Mouse (Mus musculus): ENCODE measurements around the gene Tns2. TPM values are rescaled to one million over a fixed set of nuclear protein-coding genes. Genes with fewer than 3 reads are reported as not detected.
A peak's percentile ranks its signal among the peaks of the same experiment; 100 is the strongest.
"Not testable (repeated sequence)": the region's sequence is repeated elsewhere in the genome, so short reads cannot be mapped to it uniquely, and the experiment has no call there.

Tns2 gene
- polyA plus RNA-seq, 1 experiment from 2014 or later: 10.4 TPM

DNA sequence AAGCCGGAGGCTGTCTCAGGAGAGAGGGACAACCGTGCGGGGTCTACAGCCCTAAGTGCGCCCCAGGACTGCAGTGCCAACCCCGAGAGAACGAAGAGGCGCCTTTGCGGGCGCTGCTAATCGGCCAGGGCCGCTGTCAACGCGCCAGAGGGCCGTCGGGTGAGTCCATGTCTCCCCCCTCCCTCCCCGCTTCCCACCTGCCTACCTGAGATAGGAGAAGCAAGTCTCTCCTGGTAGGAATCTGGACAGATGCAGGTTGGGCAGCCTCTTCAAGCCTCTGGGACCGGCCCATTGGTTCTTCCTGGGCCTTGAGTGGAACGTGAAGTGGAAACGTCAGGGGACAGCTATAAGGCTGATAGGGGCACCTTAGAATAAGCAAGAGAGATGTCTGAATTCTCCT is 44.5 kb downstream of the Tns2 start:
- peak overlapping the region; percentile 31 for H3K4me2 ChIP-seq (replicated peaks)
- peaks cover 32% of the 10 kb centered on the region for H3K27me3 ChIP-seq (ENCODE audit: control insufficient read depth, insufficient read depth, low read length)
- H3K9me3 ChIP-seq (ENCODE audit: control insufficient read depth, low read length): no peaks in the 10 kb centered on the region
- H3K9ac ChIP-seq: peak overlapping the region; percentile 34
- no peaks in the 10 kb centered on the region for H3K36me3 ChIP-seq (replicated peaks; ENCODE audit: control insufficient read depth, insufficient read depth)
- ATAC-seq (ENCODE audit: low FRiP score) (no peak), DNase-seq (ENCODE audit: low spot score) (no peak)
- WGBS: 15% methylated on average over 19 of the region's 19 CpGs
- H3K4me3 ChIP-seq (replicated peaks; ENCODE audit: low read length): no peak overlapping the region
- no peaks in the 10 kb centered on the region for H3K4me1 ChIP-seq (replicated peaks; ENCODE audit: control insufficient read depth, insufficient read depth, low read length)
- H3K27ac ChIP-seq: no peak overlapping the region

- no peak for DNase-seq (ENCODE audit: low spot score)
- Histone ChIP-seq H3K36me3 (replicated peaks; ENCODE audit: control insufficient read depth, insufficient read depth) (no peaks in the 10 kb centered on the region), H3K4me3 (replicated peaks; ENCODE audit: low read length) (no peak overlapping the region), H3K27ac (no peak overlapping the region), H3K4me1 (replicated peaks; ENCODE audit: control insufficient read depth, insufficient read depth, low read length) (no peaks in the 10 kb centered on the region), H3K9ac (no peak overlapping the region), H3K4me2 (replicated peaks) (no peak overlapping the region), H3K27me3 (ENCODE audit: control insufficient read depth, insufficient read depth, low read length) (peaks cover 32% of the 10 kb centered on the region), H3K9me3 (ENCODE audit: control insufficient read depth, low read length) (no peaks in the 10 kb centered on the region)
- WGBS: 89% methylated on average over 10 of the region's 10 CpGs
- ATAC-seq (ENCODE audit: low FRiP score): no peak
Observed at GRCm38 (mm10) chr15:102145330-102145729, 45.1 kb downstream of the Tns2 start.

DNA sequence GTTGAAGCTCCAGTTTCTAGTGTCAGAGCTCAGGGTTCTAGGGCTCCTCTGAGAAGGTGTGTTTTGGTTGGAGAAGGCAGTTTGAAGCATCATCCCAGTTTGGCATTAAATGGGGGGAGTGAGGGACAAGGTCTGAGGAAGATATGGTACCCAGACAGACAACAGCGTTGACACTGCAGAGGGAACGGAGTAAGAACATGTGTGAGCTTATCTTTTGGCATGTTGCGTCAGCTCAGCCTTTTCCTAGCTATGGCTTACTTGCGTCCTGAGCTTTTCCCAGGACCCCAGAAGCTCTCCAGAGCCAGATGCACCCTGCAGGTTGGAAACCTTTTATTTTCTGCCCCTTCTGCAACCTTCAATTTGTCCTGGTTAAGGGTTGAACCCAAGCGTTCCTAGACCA is 45.9 kb downstream of the Tns2 start:
- no peak for ATAC-seq (ENCODE audit: low FRiP score)

DNA sequence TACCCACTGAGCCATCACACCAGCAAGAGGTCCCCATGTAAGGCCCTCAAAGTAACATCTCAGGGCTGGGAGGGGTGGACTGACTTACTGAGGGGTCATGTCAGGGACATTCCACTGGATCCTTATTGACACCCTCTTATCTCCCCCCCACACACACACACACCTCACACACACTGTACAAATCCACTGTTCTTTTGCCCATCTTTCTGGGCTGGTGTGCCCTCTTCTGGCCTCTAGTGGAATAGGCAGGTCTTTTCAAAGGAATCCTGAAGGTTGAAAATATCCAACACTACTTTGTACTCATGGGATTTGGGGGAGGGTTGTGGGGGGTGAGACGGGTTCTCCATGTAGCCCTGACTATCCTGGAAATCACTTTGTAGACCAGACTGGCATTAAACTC is 46.7 kb downstream of the Tns2 start:
- no peak overlapping the region for H3K27ac ChIP-seq
- no peak overlapping the region for H3K9ac ChIP-seq
- ATAC-seq (ENCODE audit: low FRiP score) (0 out of 2 replicates have a peak, but pooled peaks have one; percentile 31), DNase-seq (ENCODE audit: low spot score) (peak; percentile 60)
- H3K4me3 ChIP-seq (replicated peaks; ENCODE audit: low read length): no peak overlapping the region
- no peaks in the 10 kb centered on the region for H3K4me1 ChIP-seq (replicated peaks; ENCODE audit: control insufficient read depth, insufficient read depth, low read length)
- H3K27me3 ChIP-seq (ENCODE audit: control insufficient read depth, insufficient read depth, low read length): peaks cover 32% of the 10 kb centered on the region
- H3K9me3 ChIP-seq (ENCODE audit: control insufficient read depth, low read length): no peaks in the 10 kb centered on the region
- 3% methylated on average over 1 of the region's 1 CpGs for WGBS
- H3K36me3 ChIP-seq (replicated peaks; ENCODE audit: control insufficient read depth, insufficient read depth): no peaks in the 10 kb centered on the region
- H3K4me2 ChIP-seq (replicated peaks): no peak overlapping the region

More for the DNA sequence above, 45.9 kb downstream of the Tns2 start:
- Histone ChIP-seq H3K36me3 (replicated peaks; ENCODE audit: control insufficient read depth, insufficient read depth) (no peaks in the 10 kb centered on the region), H3K27ac (no peak overlapping the region), H3K9me3 (ENCODE audit: control insufficient read depth, low read length) (no peaks in the 10 kb centered on the region), H3K9ac (no peak overlapping the region), H3K27me3 (ENCODE audit: control insufficient read depth, insufficient read depth, low read length) (peaks cover 32% of the 10 kb centered on the region), H3K4me2 (replicated peaks) (no peak overlapping the region), H3K4me1 (replicated peaks; ENCODE audit: control insufficient read depth, insufficient read depth, low read length) (no peaks in the 10 kb centered on the region), H3K4me3 (replicated peaks; ENCODE audit: low read length) (no peak overlapping the region)
- WGBS: 89% methylated on average over 5 of the region's 5 CpGs
- no peak for DNase-seq (ENCODE audit: low spot score)

- Histone ChIP-seq H3K4me3 (replicated peaks; ENCODE audit: low read length) (no peak overlapping the region), H3K9ac (no peak overlapping the region), H3K36me3 (replicated peaks; ENCODE audit: control insufficient read depth, insufficient read depth) (no peaks in the 10 kb centered on the region), H3K27ac (no peak overlapping the region), H3K27me3 (ENCODE audit: control insufficient read depth, insufficient read depth, low read length) (peaks cover 32% of the 10 kb centered on the region), H3K4me1 (replicated peaks; ENCODE audit: control insufficient read depth, insufficient read depth, low read length) (no peaks in the 10 kb centered on the region), H3K9me3 (ENCODE audit: control insufficient read depth, low read length) (no peaks in the 10 kb centered on the region), H3K4me2 (replicated peaks) (no peak overlapping the region)
- DNase-seq (ENCODE audit: low spot score): no peak
- no peak for ATAC-seq (ENCODE audit: low FRiP score)
- 76% methylated on average over 16 of the region's 16 CpGs for WGBS
Observed at GRCm38 (mm10) chr15:102147674-102148402, 47.6 kb downstream of the Tns2 start.

DNA sequence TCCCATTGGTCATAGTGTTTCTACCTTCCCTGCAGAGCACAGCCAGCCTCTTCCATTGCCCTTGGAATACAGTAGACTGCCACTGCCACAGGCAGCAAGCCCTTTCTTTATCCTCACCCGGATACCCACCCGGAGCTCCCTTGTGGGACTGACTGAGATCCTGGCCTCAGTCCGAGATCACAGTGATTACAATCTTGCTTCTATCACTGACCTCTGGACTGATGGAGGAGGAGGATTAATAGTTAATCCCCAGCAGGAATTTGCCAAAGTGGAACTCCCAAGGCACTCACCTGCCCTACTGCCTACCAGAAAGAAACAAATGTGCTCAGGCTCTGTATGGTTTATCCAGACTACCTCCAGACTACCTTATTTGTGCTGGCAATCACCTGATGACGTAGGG is 49.3 kb downstream of the Tns2 start:
- Histone ChIP-seq H3K27me3 (ENCODE audit: control insufficient read depth, insufficient read depth, low read length) (peaks cover 17% of the 10 kb centered on the region), H3K4me3 (replicated peaks; ENCODE audit: low read length) (no peak overlapping the region), H3K9me3 (ENCODE audit: control insufficient read depth, low read length) (no peaks in the 10 kb centered on the region), H3K9ac (no peak overlapping the region), H3K36me3 (replicated peaks; ENCODE audit: control insufficient read depth, insufficient read depth) (no peaks in the 10 kb centered on the region), H3K4me2 (replicated peaks) (no peak overlapping the region), H3K27ac (no peak overlapping the region), H3K4me1 (replicated peaks; ENCODE audit: control insufficient read depth, insufficient read depth, low read length) (no peaks in the 10 kb centered on the region)
- WGBS: 77% methylated on average over 4 of the region's 4 CpGs
- DNase-seq (ENCODE audit: low spot score) (no peak), ATAC-seq (ENCODE audit: low FRiP score) (no peak)

GRCm38 (mm10) chr15:102150301-102151135 is 50.3 kb downstream of the Tns2 start, which contains the start of gene Soat2:
Gene Soat2, plus strand, starts transcription at chr15:102150526.
- Histone ChIP-seq H3K4me2 (replicated peaks) (no peak within 1 kb of the TSS), H3K27ac (no peak within 1 kb of the TSS), H3K4me3 (replicated peaks; ENCODE audit: low read length) (no peak within 1 kb of the TSS), H3K27me3 (ENCODE audit: control insufficient read depth, insufficient read depth, low read length) (peaks cover 7% of the 10 kb centered on the region), H3K4me1 (replicated peaks; ENCODE audit: control insufficient read depth, insufficient read depth, low read length) (no peaks in the 10 kb centered on the region), H3K9ac (no peak within 1 kb of the TSS), H3K9me3 (ENCODE audit: control insufficient read depth, low read length) (no peaks in the 10 kb centered on the region), H3K36me3 (replicated peaks; ENCODE audit: control insufficient read depth, insufficient read depth) (no peaks in the 10 kb centered on the region)
- WGBS: 54% methylated on average over 20 of the region's 20 CpGs
- DNase-seq (ENCODE audit: low spot score) (no peak), ATAC-seq (ENCODE audit: low FRiP score) (no peak)

- H3K9me3 ChIP-seq (ENCODE audit: control insufficient read depth, low read length): no peaks in the 10 kb centered on the region
- no peak overlapping the region for H3K4me2 ChIP-seq (replicated peaks)
- H3K9ac ChIP-seq: no peak overlapping the region
- 12% methylated on average over 4 of the region's 4 CpGs for WGBS
- H3K4me1 ChIP-seq (replicated peaks; ENCODE audit: control insufficient read depth, insufficient read depth, low read length): no peaks in the 10 kb centered on the region; the same call in 1 of the 2 replicates
- H3K27me3 ChIP-seq (ENCODE audit: control insufficient read depth, insufficient read depth, low read length): no peaks in the 10 kb centered on the region
- ATAC-seq (ENCODE audit: low FRiP score) (no peak), DNase-seq (ENCODE audit: low spot score) (no peak)
- H3K27ac ChIP-seq: no peak overlapping the region
- no peaks in the 10 kb centered on the region for H3K36me3 ChIP-seq (replicated peaks; ENCODE audit: control insufficient read depth, insufficient read depth)
- no peak overlapping the region for H3K4me3 ChIP-seq (replicated peaks; ENCODE audit: low read length)
Observed at GRCm38 (mm10) chr15:102152646-102153045, 52.4 kb downstream of the Tns2 start.

GRCm38 (mm10) chr15:102155006-102155405 is 54.8 kb downstream of the Tns2 start:
- not testable (repeated sequence) for H3K27me3 ChIP-seq (ENCODE audit: control insufficient read depth, insufficient read depth, low read length); H3K4me3 ChIP-seq (replicated peaks; ENCODE audit: low read length); ATAC-seq (ENCODE audit: low FRiP score); DNase-seq (ENCODE audit: low spot score); H3K4me2 ChIP-seq (replicated peaks); H3K9me3 ChIP-seq (ENCODE audit: control insufficient read depth, low read length); H3K4me1 ChIP-seq (replicated peaks; ENCODE audit: control insufficient read depth, insufficient read depth, low read length); H3K9ac ChIP-seq; H3K27ac ChIP-seq; H3K36me3 ChIP-seq (replicated peaks; ENCODE audit: control insufficient read depth, insufficient read depth)
- WGBS: 93% methylated on average over 6 of the region's 6 CpGs
